Mouse (Mus musculus): ENCODE data around the gene Glt6d1.

Glt6d1 gene

GRCm38 (mm10) chr2:25797635-25798034 lies 18.0 kb downstream of the Glt6d1 start:
- DNase-seq (ENCODE audit: low spot score): no peak

GRCm38 (mm10) chr2:25789092-25789491 lies 26.6 kb downstream of the Glt6d1 start:
- DNase-seq (ENCODE audit: low spot score): no peak

- no peak for DNase-seq (ENCODE audit: low spot score)
These were observed 29.9 kb downstream of the Glt6d1 start for GRCm38 (mm10) chr2:25785573-25786322.

- no peak for DNase-seq (ENCODE audit: low spot score)
These were observed 33.7 kb downstream of the Glt6d1 start, which contains the start of gene Gm13539 for GRCm38 (mm10) chr2:25781957-25782356. Gene Gm13539 (plus strand): TSS chr2:25782257.

- no peak for DNase-seq (ENCODE audit: low spot score)
These were observed 34.7 kb downstream of the Glt6d1 start for GRCm38 (mm10) chr2:25780921-25781320.

- DNase-seq (ENCODE audit: low spot score): peak; percentile 57
These were observed 36.6 kb downstream of the Glt6d1 start for GRCm38 (mm10) chr2:25779076-25779475.

- DNase-seq (ENCODE audit: low spot score): no peak
These were observed 38.9 kb downstream of the Glt6d1 start, which contains the start of gene Lcn11 for GRCm38 (mm10) chr2:25776717-25777116. Gene Lcn11 (plus strand): TSS chr2:25777017.

- DNase-seq (ENCODE audit: low spot score): no peak
These were observed 39.7 kb downstream of the Glt6d1 start for GRCm38 (mm10) chr2:25775991-25776390.

- no peak for DNase-seq (ENCODE audit: low spot score)
These were observed 41.0 kb downstream of the Glt6d1 start for GRCm38 (mm10) chr2:25774640-25775039.

GRCm38 (mm10) chr2:25773507-25773906 lies 42.1 kb downstream of the Glt6d1 start:
- DNase-seq (ENCODE audit: low spot score): no peak

- no peak for DNase-seq (ENCODE audit: low spot score)
These were observed 47.9 kb downstream of the Glt6d1 start for GRCm38 (mm10) chr2:25767764-25768163.

GRCm38 (mm10) chr2:25765269-25765668 lies 50.4 kb downstream of the Glt6d1 start, which contains the start of gene Lcn3:
Gene Lcn3 (plus strand): TSS chr2:25765569.
- no peak for DNase-seq (ENCODE audit: low spot score)

- DNase-seq (ENCODE audit: low spot score): no peak
These were observed 57.5 kb downstream of the Glt6d1 start for GRCm38 (mm10) chr2:25758064-25758625.

GRCm38 (mm10) chr2:25754201-25754600 lies 61.4 kb downstream of the Glt6d1 start:
- no peak for DNase-seq (ENCODE audit: low spot score)

All from testis, postnatal 14 days (tissue).